Mouse (Mus musculus) C2C12 (cell line): Measurements from ENCODE around the gene Fzd7.

Source experiments
- CEBPB ChIP-seq: IDR thresholded peaks from one replicate; pipeline ENCODE4 v1.6.1; 2011; ENCODE audit warnings: low read depth, mild to moderate bottlenecking, control low read depth, moderate library complexity
- CTCF ChIP-seq: IDR thresholded peaks from one replicate; pipeline ENCODE4 v1.5.1; 2011; ENCODE audit not compliant: control insufficient read depth, insufficient read depth, insufficient read length
- MYOG ChIP-seq: IDR thresholded peaks from one replicate; pipeline ENCODE4 v1.6.1; 2011; ENCODE audit not compliant: control insufficient read depth, insufficient read length; ENCODE audit errors: extremely low read depth

DNA sequence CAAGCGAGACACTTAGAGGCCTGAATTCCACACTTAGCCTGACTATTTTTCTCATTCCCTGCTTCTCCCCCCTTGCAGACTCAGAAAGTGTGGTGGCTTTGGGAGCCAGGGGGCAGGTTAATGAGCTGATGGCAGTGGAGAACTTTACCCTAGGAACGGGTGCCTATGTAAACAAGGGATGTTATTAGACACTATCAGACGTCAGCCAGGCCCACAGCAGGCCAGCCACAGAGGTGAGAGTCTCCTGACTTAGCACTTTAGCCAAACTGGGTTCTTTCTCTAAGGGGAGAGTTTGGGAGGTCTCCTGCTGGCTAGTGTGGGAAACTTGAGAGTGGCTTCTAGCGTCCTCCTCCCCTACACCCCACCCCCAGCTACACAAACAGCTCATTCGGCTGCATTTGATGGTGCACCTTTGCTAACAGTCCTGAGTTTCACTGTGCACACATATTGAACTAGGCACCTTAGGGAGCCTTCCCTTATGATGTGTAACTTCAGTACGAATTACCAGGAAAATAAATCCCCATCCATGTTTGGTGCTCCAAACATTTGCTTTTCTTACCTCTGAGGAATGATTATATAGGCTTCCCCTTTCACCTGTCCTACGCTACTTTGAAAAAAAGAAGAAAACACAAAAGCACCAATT lies 21.6 kb downstream of the Fzd7 start:
- TF ChIP-seq CTCF (no peak), CEBPB (no peak), MYOG (no peak)
